Mouse (Mus musculus) erythroblast, embryonic 14.5 days (primary cell): ENCODE measurements around the gene Canx. TPM values are rescaled to one million over a fixed set of nuclear protein-coding genes. Genes with fewer than 3 reads are reported as not detected.

Experiments used
- H3K27me3 ChIP-seq: 2 replicates; pipeline ENCODE4 v1.6.1; 2012; ENCODE audit warnings: inconsistent platforms; ENCODE audit not compliant: control insufficient read depth
- H3K36me3 ChIP-seq: 2 replicates; pipeline ENCODE4 v1.6.1; 2012; ENCODE audit warnings: mild to moderate bottlenecking, inconsistent platforms; ENCODE audit not compliant: control insufficient read depth
- H3K4me1 ChIP-seq: 2 replicates; pipeline ENCODE4 v1.6.1; 2012; ENCODE audit warnings: inconsistent platforms; ENCODE audit not compliant: control insufficient read depth
- H3K4me3 ChIP-seq: replicated peaks from 2 replicates; pipeline ENCODE3; 2012; ENCODE audit warnings: moderate library complexity, mild to moderate bottlenecking, inconsistent platforms
- H3K9me3 ChIP-seq: 2 replicates; pipeline ENCODE4 v1.6.1; 2012; ENCODE audit warnings: low read length, inconsistent platforms, mixed read lengths; ENCODE audit not compliant: control insufficient read depth
- GATA1 ChIP-seq: IDR thresholded peaks from 2 replicates; pipeline ENCODE4 v1.6.1; 2012; ENCODE audit warnings: low read length, inconsistent platforms, mixed read lengths
- TAL1 ChIP-seq: IDR thresholded peaks from 3 replicates; pipeline ENCODE4 v1.6.1; 2012; ENCODE audit warnings: low read length, inconsistent platforms, mixed read lengths
- polyA plus RNA-seq: library from polyadenylated mRNA; stranded (reverse); fragments of >175 nt; gene quantifications from 2 replicates; pipeline ENCODE4 v1.2.3, GENCODE M21; 2012

Gene Canx
- 3.1 and 8.5 TPM in 2 replicates for polyA plus RNA-seq

GRCm38 (mm10) chr11:50325496-50326301 is at the start of gene Canx:
TSS of gene Canx (minus strand) at chr11:50325673.
- H3K4me1 ChIP-seq, result peaks cover 66% of the 10 kb centered on the region
- TF ChIP-seq TAL1, result no peak
- no peak for TF ChIP-seq GATA1

GRCm38 (mm10) chr11:50374286-50375015 is 49.0 kb upstream of the Canx start:
- Histone ChIP-seq H3K36me3 (peaks cover 9% of the 10 kb centered on the region), H3K27me3 (no peaks in the 10 kb centered on the region), H3K9me3 (no peaks in the 10 kb centered on the region), H3K4me3 (no peak overlapping the region), H3K4me1 (peaks cover 42% of the 10 kb centered on the region)
- TF ChIP-seq GATA1 (no peak), TAL1 (no peak)

More at GRCm38 (mm10) chr11:50325496-50326301, at the start of gene Canx:
- Histone ChIP-seq H3K9me3 (no peaks in the 10 kb centered on the region), H3K36me3 (peaks cover 23% of the 10 kb centered on the region), H3K4me3 (peak within 1 kb of the TSS; percentile 97), H3K27me3 (no peaks in the 10 kb centered on the region)

- peaks cover 38% of the 10 kb centered on the region for H3K4me1 ChIP-seq
- H3K9me3 ChIP-seq, result no peaks in the 10 kb centered on the region
- TF ChIP-seq TAL1 (no peak), GATA1 (no peak)
- H3K4me3 ChIP-seq, result no peak overlapping the region
- peaks cover under 1% of the 10 kb centered on the region for H3K36me3 ChIP-seq
- no peaks in the 10 kb centered on the region for H3K27me3 ChIP-seq
Observed at GRCm38 (mm10) chr11:50373621-50374020, 48.1 kb upstream of the Canx start.

GRCm38 (mm10) chr11:50373086-50373485 is 47.6 kb upstream of the Canx start:
- no peak overlapping the region for H3K4me3 ChIP-seq
- TF ChIP-seq TAL1 (no peak), GATA1 (no peak)
- H3K4me1 ChIP-seq, result peaks cover 37% of the 10 kb centered on the region
- no peaks in the 10 kb centered on the region for H3K27me3 ChIP-seq
- H3K9me3 ChIP-seq, result no peaks in the 10 kb centered on the region
- no peaks in the 10 kb centered on the region for H3K36me3 ChIP-seq

- H3K4me3 ChIP-seq, result no peak overlapping the region
- peaks cover 34% of the 10 kb centered on the region for H3K4me1 ChIP-seq
- TF ChIP-seq TAL1 (no peak), GATA1 (no peak)
Observed at GRCm38 (mm10) chr11:50371911-50372310, 46.4 kb upstream of the Canx start.

GRCm38 (mm10) chr11:50371399-50371841 is 45.9 kb upstream of the Canx start:
- Histone ChIP-seq H3K36me3 (no peaks in the 10 kb centered on the region), H3K4me3 (peak overlapping the region; percentile 56), H3K4me1 (peaks cover 29% of the 10 kb centered on the region), H3K9me3 (no peaks in the 10 kb centered on the region), H3K27me3 (no peaks in the 10 kb centered on the region)
- TF ChIP-seq GATA1 (no peak), TAL1 (no peak)

More at GRCm38 (mm10) chr11:50371911-50372310, 46.4 kb upstream of the Canx start:
- H3K36me3 ChIP-seq, result no peaks in the 10 kb centered on the region
- H3K27me3 ChIP-seq, result no peaks in the 10 kb centered on the region
- no peaks in the 10 kb centered on the region for H3K9me3 ChIP-seq

- H3K4me1 ChIP-seq, result peaks cover 25% of the 10 kb centered on the region
- H3K4me3 ChIP-seq, result peak overlapping the region; percentile 56
- no peaks in the 10 kb centered on the region for H3K27me3 ChIP-seq
- no peaks in the 10 kb centered on the region for H3K9me3 ChIP-seq
- no peaks in the 10 kb centered on the region for H3K36me3 ChIP-seq
- TF ChIP-seq TAL1 (no peak), GATA1 (no peak)
Observed at GRCm38 (mm10) chr11:50370969-50371368, 45.5 kb upstream of the Canx start.

- Histone ChIP-seq H3K36me3 (no peaks in the 10 kb centered on the region), H3K27me3 (no peaks in the 10 kb centered on the region), H3K4me1 (peaks cover 28% of the 10 kb centered on the region), H3K9me3 (no peaks in the 10 kb centered on the region), H3K4me3 (no peak overlapping the region)
- TF ChIP-seq TAL1 (no peak), GATA1 (no peak)
Observed at GRCm38 (mm10) chr11:50369360-50369911, 44.0 kb upstream of the Canx start.

GRCm38 (mm10) chr11:50367531-50367930 is 42.1 kb upstream of the Canx start:
- no peaks in the 10 kb centered on the region for H3K27me3 ChIP-seq
- TF ChIP-seq TAL1, result no peak
- no peak for TF ChIP-seq GATA1
- H3K4me1 ChIP-seq, result peaks cover 28% of the 10 kb centered on the region
- no peaks in the 10 kb centered on the region for H3K36me3 ChIP-seq
- no peak overlapping the region for H3K4me3 ChIP-seq
- no peaks in the 10 kb centered on the region for H3K9me3 ChIP-seq
